Mouse (Mus musculus) liver, adult 2 months (tissue): ENCODE data around the gene Lonp1.

Experiments
- CTCF ChIP-seq: fragments of 200-500 bp; IDR thresholded peaks from 2 replicates; pipeline ENCODE4 v1.5.1; 2011; ENCODE audit warnings: low read depth, low read length, control low read depth
- POLR2A ChIP-seq: fragments of 200-500 bp; IDR thresholded peaks from 2 replicates; pipeline ENCODE4 v1.6.1; 2011; ENCODE audit warnings: low read length, control low read depth; ENCODE audit not compliant: insufficient read depth; ENCODE audit errors: extremely low read depth

GRCm38 (mm10) chr17:56673647-56674416 is 47.1 kb upstream of the Lonp1 start:
- TF ChIP-seq CTCF (no peak), POLR2A (no peak)
